Mouse (Mus musculus): ENCODE measurements around the gene Fitm2. TPM values are rescaled to one million over a fixed set of nuclear protein-coding genes. Genes with fewer than 3 reads are reported as not detected.

Fitm2 gene
- 3.8 and 3.9 TPM in 2 replicates for polyA plus RNA-seq (2015; fragmentation: Nextera tagmentation; extraction: Ambion mirVana)

GRCm38 (mm10) chr2:163472466-163472851, at the start of gene Fitm2:
TSS of gene Fitm2 (minus strand) at chr2:163472629.
- Histone ChIP-seq H3K9ac (ENCODE audit: low read depth, low read length) (peak within 1 kb of the TSS; percentile 84), H3K27me3 (ENCODE audit: control insufficient read depth, insufficient read depth, low read depth, low read length) (no peaks in the 10 kb centered on the region), H3K4me1 (ENCODE audit: control insufficient read depth, low read depth, low read length) (peaks cover 8% of the 10 kb centered on the region), H3K4me2 (ENCODE audit: low read depth, low read length) (peak within 1 kb of the TSS; percentile 94), H3K4me3 (ENCODE audit: low read depth, low read length) (peak within 1 kb of the TSS; percentile 89), H3K9me3 (replicated peaks; ENCODE audit: control insufficient read depth, low read length) (no peaks in the 10 kb centered on the region), H3K36me3 (ENCODE audit: control insufficient read depth, insufficient read depth) (peaks cover 2% of the 10 kb centered on the region; the same call in 1 of the 2 replicates), H3K27ac (ENCODE audit: low read length) (peak within 1 kb of the TSS; percentile 71)
- WGBS (ENCODE audit: insufficient replicate concordance): 0% methylated on average over 30 of the region's 30 CpGs
- peak; percentile 96 for ATAC-seq (ENCODE audit: low read depth)

GRCm38 (mm10) chr2:163506300-163507004, 34.0 kb upstream of the Fitm2 start, which contains the start of gene Hnf4a:
TSS of gene Hnf4a (plus strand) at chr2:163506808.
- no peaks in the 10 kb centered on the region for H3K9me3 ChIP-seq (replicated peaks; ENCODE audit: control insufficient read depth, low read length)
- H3K27me3 ChIP-seq (ENCODE audit: control insufficient read depth, insufficient read depth, low read depth, low read length): no peaks in the 10 kb centered on the region
- no peak within 1 kb of the TSS for H3K27ac ChIP-seq (ENCODE audit: low read length)
- peak within 1 kb of the TSS; percentile 51 for H3K4me3 ChIP-seq (ENCODE audit: low read depth, low read length)
- WGBS (ENCODE audit: insufficient replicate concordance): 60% methylated on average over 10 of the region's 10 CpGs
- peak within 1 kb of the TSS; percentile 26; the same call in 1 of the 2 replicates for H3K9ac ChIP-seq (ENCODE audit: low read depth, low read length)
- no peaks in the 10 kb centered on the region for H3K4me1 ChIP-seq (ENCODE audit: control insufficient read depth, low read depth, low read length)
- H3K4me2 ChIP-seq (ENCODE audit: low read depth, low read length): peak within 1 kb of the TSS; percentile 19
- peak; percentile 74 for ATAC-seq (ENCODE audit: low read depth)
- no peaks in the 10 kb centered on the region for H3K36me3 ChIP-seq (ENCODE audit: control insufficient read depth, insufficient read depth)

GRCm38 (mm10) chr2:163503191-163503590, 30.8 kb upstream of the Fitm2 start:
- 51% methylated on average over 7 of the region's 7 CpGs for WGBS (ENCODE audit: insufficient replicate concordance)
- Histone ChIP-seq H3K4me3 (ENCODE audit: low read depth, low read length) (no peak overlapping the region), H3K4me1 (ENCODE audit: control insufficient read depth, low read depth, low read length) (no peaks in the 10 kb centered on the region), H3K4me2 (ENCODE audit: low read depth, low read length) (no peak overlapping the region), H3K27ac (ENCODE audit: low read length) (no peak overlapping the region), H3K27me3 (ENCODE audit: control insufficient read depth, insufficient read depth, low read depth, low read length) (no peaks in the 10 kb centered on the region), H3K9ac (ENCODE audit: low read depth, low read length) (no peak overlapping the region), H3K36me3 (ENCODE audit: control insufficient read depth, insufficient read depth) (no peaks in the 10 kb centered on the region), H3K9me3 (replicated peaks; ENCODE audit: control insufficient read depth, low read length) (no peaks in the 10 kb centered on the region)
- ATAC-seq (ENCODE audit: low read depth): no peak

- 51% methylated on average over 2 of the region's 2 CpGs for WGBS (ENCODE audit: insufficient replicate concordance)
- no peak overlapping the region for H3K4me3 ChIP-seq (ENCODE audit: low read depth, low read length)
- no peaks in the 10 kb centered on the region for H3K36me3 ChIP-seq (ENCODE audit: control insufficient read depth, insufficient read depth)
- no peak overlapping the region for H3K9ac ChIP-seq (ENCODE audit: low read depth, low read length)
- no peak overlapping the region for H3K4me2 ChIP-seq (ENCODE audit: low read depth, low read length)
- H3K27ac ChIP-seq (ENCODE audit: low read length): no peak overlapping the region
- no peak for ATAC-seq (ENCODE audit: low read depth)
- H3K9me3 ChIP-seq (replicated peaks; ENCODE audit: control insufficient read depth, low read length): no peaks in the 10 kb centered on the region
- H3K27me3 ChIP-seq (ENCODE audit: control insufficient read depth, insufficient read depth, low read depth, low read length): no peaks in the 10 kb centered on the region
- H3K4me1 ChIP-seq (ENCODE audit: control insufficient read depth, low read depth, low read length): no peaks in the 10 kb centered on the region
These were observed 29.8 kb upstream of the Fitm2 start for GRCm38 (mm10) chr2:163502219-163502618.

- H3K27ac ChIP-seq (ENCODE audit: low read length): no peak overlapping the region
- H3K4me2 ChIP-seq (ENCODE audit: low read depth, low read length): no peak overlapping the region
- H3K27me3 ChIP-seq (ENCODE audit: control insufficient read depth, insufficient read depth, low read depth, low read length): no peaks in the 10 kb centered on the region
- no peaks in the 10 kb centered on the region for H3K9me3 ChIP-seq (replicated peaks; ENCODE audit: control insufficient read depth, low read length)
- 33% methylated on average over 6 of the region's 6 CpGs for WGBS (ENCODE audit: insufficient replicate concordance)
- no peaks in the 10 kb centered on the region for H3K36me3 ChIP-seq (ENCODE audit: control insufficient read depth, insufficient read depth)
- H3K4me3 ChIP-seq (ENCODE audit: low read depth, low read length): no peak overlapping the region
- no peak overlapping the region for H3K9ac ChIP-seq (ENCODE audit: low read depth, low read length)
- H3K4me1 ChIP-seq (ENCODE audit: control insufficient read depth, low read depth, low read length): no peaks in the 10 kb centered on the region
- ATAC-seq (ENCODE audit: low read depth): no peak
These were observed 22.0 kb upstream of the Fitm2 start for GRCm38 (mm10) chr2:163494456-163494855.

GRCm38 (mm10) chr2:163493976-163494375, 21.5 kb upstream of the Fitm2 start:
- Histone ChIP-seq H3K27me3 (ENCODE audit: control insufficient read depth, insufficient read depth, low read depth, low read length) (no peaks in the 10 kb centered on the region), H3K9me3 (replicated peaks; ENCODE audit: control insufficient read depth, low read length) (no peaks in the 10 kb centered on the region), H3K9ac (ENCODE audit: low read depth, low read length) (no peak overlapping the region), H3K27ac (ENCODE audit: low read length) (no peak overlapping the region), H3K36me3 (ENCODE audit: control insufficient read depth, insufficient read depth) (no peaks in the 10 kb centered on the region), H3K4me3 (ENCODE audit: low read depth, low read length) (no peak overlapping the region), H3K4me2 (ENCODE audit: low read depth, low read length) (no peak overlapping the region), H3K4me1 (ENCODE audit: control insufficient read depth, low read depth, low read length) (no peaks in the 10 kb centered on the region)
- no peak for ATAC-seq (ENCODE audit: low read depth)
- 34% methylated on average over 5 of the region's 5 CpGs for WGBS (ENCODE audit: insufficient replicate concordance)

- H3K27ac ChIP-seq (ENCODE audit: low read length): no peak overlapping the region
- H3K9me3 ChIP-seq (replicated peaks; ENCODE audit: control insufficient read depth, low read length): no peaks in the 10 kb centered on the region
- H3K4me1 ChIP-seq (ENCODE audit: control insufficient read depth, low read depth, low read length): no peaks in the 10 kb centered on the region
- no peaks in the 10 kb centered on the region for H3K36me3 ChIP-seq (ENCODE audit: control insufficient read depth, insufficient read depth)
- WGBS (ENCODE audit: insufficient replicate concordance): 37% methylated on average over 5 of the region's 5 CpGs
- no peak overlapping the region for H3K9ac ChIP-seq (ENCODE audit: low read depth, low read length)
- no peak overlapping the region for H3K4me3 ChIP-seq (ENCODE audit: low read depth, low read length)
- no peaks in the 10 kb centered on the region for H3K27me3 ChIP-seq (ENCODE audit: control insufficient read depth, insufficient read depth, low read depth, low read length)
- H3K4me2 ChIP-seq (ENCODE audit: low read depth, low read length): no peak overlapping the region
- ATAC-seq (ENCODE audit: low read depth): no peak
These were observed 20.6 kb upstream of the Fitm2 start for GRCm38 (mm10) chr2:163493031-163493430.

- no peaks in the 10 kb centered on the region for H3K9me3 ChIP-seq (replicated peaks; ENCODE audit: control insufficient read depth, low read length)
- H3K4me1 ChIP-seq (ENCODE audit: control insufficient read depth, low read depth, low read length): no peaks in the 10 kb centered on the region
- no peaks in the 10 kb centered on the region for H3K36me3 ChIP-seq (ENCODE audit: control insufficient read depth, insufficient read depth)
- H3K27ac ChIP-seq (ENCODE audit: low read length): no peak within 1 kb of the TSS
- H3K4me3 ChIP-seq (ENCODE audit: low read depth, low read length): no peak within 1 kb of the TSS
- 64% methylated on average over 5 of the region's 5 CpGs for WGBS (ENCODE audit: insufficient replicate concordance)
- H3K4me2 ChIP-seq (ENCODE audit: low read depth, low read length): no peak within 1 kb of the TSS
- ATAC-seq (ENCODE audit: low read depth): no peak
- no peak within 1 kb of the TSS for H3K9ac ChIP-seq (ENCODE audit: low read depth, low read length)
- H3K27me3 ChIP-seq (ENCODE audit: control insufficient read depth, insufficient read depth, low read depth, low read length): no peaks in the 10 kb centered on the region
These were observed 19.6 kb upstream of the Fitm2 start, which contains the start of gene R3hdml for GRCm38 (mm10) chr2:163492018-163492417. TSS of gene R3hdml (plus strand) at chr2:163492318.

- no peaks in the 10 kb centered on the region for H3K36me3 ChIP-seq (ENCODE audit: control insufficient read depth, insufficient read depth)
- ATAC-seq (ENCODE audit: low read depth): no peak
- WGBS (ENCODE audit: insufficient replicate concordance): 49% methylated on average over 7 of the region's 7 CpGs
- H3K9ac ChIP-seq (ENCODE audit: low read depth, low read length): no peak overlapping the region
- H3K9me3 ChIP-seq (replicated peaks; ENCODE audit: control insufficient read depth, low read length): no peaks in the 10 kb centered on the region
- H3K27me3 ChIP-seq (ENCODE audit: control insufficient read depth, insufficient read depth, low read depth, low read length): no peaks in the 10 kb centered on the region
- no peaks in the 10 kb centered on the region for H3K4me1 ChIP-seq (ENCODE audit: control insufficient read depth, low read depth, low read length)
- no peak overlapping the region for H3K4me2 ChIP-seq (ENCODE audit: low read depth, low read length)
- no peak overlapping the region for H3K4me3 ChIP-seq (ENCODE audit: low read depth, low read length)
- H3K27ac ChIP-seq (ENCODE audit: low read length): no peak overlapping the region
These were observed 18.9 kb upstream of the Fitm2 start for GRCm38 (mm10) chr2:163491351-163491750.
